Mouse (Mus musculus) ES-Bruce4 (cell line): ENCODE data around the gene Msrb3. TPM values are rescaled to one million over a fixed set of nuclear protein-coding genes. Genes with fewer than 3 reads are reported as not detected.

Source experiments
- H3K27ac ChIP-seq: 2 replicates; pipeline ENCODE4 v1.5.1; 2012; ENCODE audit warnings: low read length, inconsistent platforms; ENCODE audit not compliant: insufficient read depth
- H3K27me3 ChIP-seq: 2 replicates; pipeline ENCODE4 v1.6.1; 2012; ENCODE audit warnings: mild to moderate bottlenecking, low read length, inconsistent platforms; ENCODE audit not compliant: control insufficient read depth, poor library complexity, insufficient read depth, severe bottlenecking
- H3K36me3 ChIP-seq: 2 replicates; pipeline ENCODE4 v1.6.1; 2012; ENCODE audit warnings: inconsistent platforms, mild to moderate bottlenecking, low read length, moderate library complexity; ENCODE audit not compliant: control insufficient read depth, poor library complexity, insufficient read depth, severe bottlenecking
- H3K4me1 ChIP-seq: one replicate; pipeline ENCODE4 v1.8.1; 2011; ENCODE audit warnings: low read length; ENCODE audit not compliant: control insufficient read depth, insufficient read depth
- H3K4me3 ChIP-seq: 2 replicates; pipeline ENCODE4 v1.5.1; 2011; ENCODE audit warnings: low read depth, mild to moderate bottlenecking, low read length
- H3K9ac ChIP-seq: 2 replicates; pipeline ENCODE4 v1.6.1; 2012; ENCODE audit warnings: low read depth, mild to moderate bottlenecking, inconsistent platforms; ENCODE audit not compliant: poor library complexity, severe bottlenecking
- H3K9me3 ChIP-seq: replicated peaks from 2 replicates; pipeline ENCODE4 v1.6.1; 2012; ENCODE audit warnings: mild to moderate bottlenecking, low read length, inconsistent platforms; ENCODE audit not compliant: control insufficient read depth, poor library complexity, insufficient read depth, severe bottlenecking
- CTCF ChIP-seq: IDR thresholded peaks from one replicate; pipeline ENCODE4 v1.8.1; 2011; ENCODE audit warnings: low read depth, low read length
- EP300 ChIP-seq: IDR thresholded peaks from 2 replicates; pipeline ENCODE4 v1.6.1; 2011; ENCODE audit warnings: low read depth, low read length; ENCODE audit not compliant: insufficient read depth
- POLR2A ChIP-seq: IDR thresholded peaks from one replicate; pipeline ENCODE4 v1.8.1; 2011; ENCODE audit warnings: low read length; ENCODE audit not compliant: insufficient read depth
- polyA plus RNA-seq: library from polyadenylated mRNA; stranded (reverse); fragments of >200 nt; gene quantifications from 2 replicates; pipeline ENCODE4 v1.2.4, GENCODE M21; 2011; ENCODE audit warnings: low read depth; ENCODE audit not compliant: missing spikeins, insufficient read depth, insufficient read length

Msrb3 gene
- polyA plus RNA-seq, 1 experiment, result 2.6 TPM

GRCm38 (mm10) chr10:120827761-120828160, 71.1 kb downstream of the Msrb3 start:
- TF ChIP-seq POLR2A (no peak), CTCF (no peak), EP300 (no peak)
- Histone ChIP-seq H3K27ac (no peak overlapping the region), H3K9me3 (no peaks in the 10 kb centered on the region), H3K27me3 (no peaks in the 10 kb centered on the region), H3K4me1 (no peaks in the 10 kb centered on the region), H3K4me3 (no peak overlapping the region), H3K9ac (no peak overlapping the region), H3K36me3 (no peaks in the 10 kb centered on the region)

GRCm38 (mm10) chr10:120826795-120827669, 71.9 kb downstream of the Msrb3 start:
- H3K27ac ChIP-seq, result no peak overlapping the region
- no peak overlapping the region for H3K4me3 ChIP-seq
- no peaks in the 10 kb centered on the region for H3K4me1 ChIP-seq

GRCm38 (mm10) chr10:120826381-120826780, 72.5 kb downstream of the Msrb3 start:
- Histone ChIP-seq H3K27me3 (no peaks in the 10 kb centered on the region), H3K9ac (no peak overlapping the region), H3K27ac (no peak overlapping the region), H3K4me3 (no peak overlapping the region), H3K36me3 (no peaks in the 10 kb centered on the region), H3K9me3 (no peaks in the 10 kb centered on the region), H3K4me1 (no peaks in the 10 kb centered on the region)
- TF ChIP-seq POLR2A, result no peak
- TF ChIP-seq EP300, result no peak
- TF ChIP-seq CTCF, result no peak

More at GRCm38 (mm10) chr10:120826795-120827669, 71.9 kb downstream of the Msrb3 start:
- no peaks in the 10 kb centered on the region for H3K36me3 ChIP-seq
- no peak for TF ChIP-seq EP300
- no peak for TF ChIP-seq POLR2A
- no peak for TF ChIP-seq CTCF
- H3K9me3 ChIP-seq, result no peaks in the 10 kb centered on the region
- H3K9ac ChIP-seq, result no peak overlapping the region
- no peaks in the 10 kb centered on the region for H3K27me3 ChIP-seq

DNA sequence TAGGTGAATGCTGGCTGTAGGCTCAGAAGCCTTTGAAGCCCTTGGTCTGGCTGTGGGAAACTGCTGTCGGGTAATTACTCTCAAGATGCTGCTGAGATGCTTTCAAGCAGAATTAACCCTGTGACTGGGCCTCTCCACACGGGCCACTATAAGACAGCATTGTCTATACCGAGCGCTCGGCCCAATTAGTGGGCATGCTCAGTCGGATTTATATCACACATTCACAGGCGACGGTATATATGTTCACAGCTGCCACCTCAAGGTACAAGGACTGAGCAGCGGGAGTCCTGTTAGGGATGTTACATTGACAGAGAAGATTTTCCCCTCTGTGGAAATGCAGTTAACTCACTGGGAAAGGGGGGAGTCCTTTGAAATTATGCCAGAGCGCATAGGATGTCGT, 73.3 kb downstream of the Msrb3 start:
- H3K4me3 ChIP-seq, result no peak overlapping the region
- no peak overlapping the region for H3K9ac ChIP-seq
- no peak overlapping the region for H3K27ac ChIP-seq
- H3K36me3 ChIP-seq, result no peaks in the 10 kb centered on the region
- H3K9me3 ChIP-seq, result no peaks in the 10 kb centered on the region
- H3K27me3 ChIP-seq, result no peaks in the 10 kb centered on the region
- TF ChIP-seq CTCF (no peak), EP300 (no peak), POLR2A (no peak)
- no peaks in the 10 kb centered on the region for H3K4me1 ChIP-seq

- H3K9me3 ChIP-seq, result no peaks in the 10 kb centered on the region
- H3K27ac ChIP-seq, result no peak overlapping the region
- no peak overlapping the region for H3K9ac ChIP-seq
- no peaks in the 10 kb centered on the region for H3K4me1 ChIP-seq
- TF ChIP-seq POLR2A, result no peak
- no peak for TF ChIP-seq EP300
- no peak for TF ChIP-seq CTCF
- H3K4me3 ChIP-seq, result no peak overlapping the region
- no peaks in the 10 kb centered on the region for H3K27me3 ChIP-seq
- H3K36me3 ChIP-seq, result no peaks in the 10 kb centered on the region
Measured at GRCm38 (mm10) chr10:120821491-120822358, 77.2 kb downstream of the Msrb3 start.
